Mouse (Mus musculus) embryonic facial prominence, embryonic 13.5 days (tissue): ENCODE measurements around the gene Katnal1. TPM values are rescaled to one million over a fixed set of nuclear protein-coding genes. Genes with fewer than 3 reads are reported as not detected.

ENCODE experiments used
- ATAC-seq: fragments of 200-750 bp; cut with Nextera tagmentation; 2 replicates; pipeline ENCODE4 v1.8.0; 2017; ENCODE audit warnings: low read depth; ENCODE audit not compliant: insufficient number of reproducible peaks, insufficient read depth, low FRiP score, low TSS enrichment
- H3K27ac ChIP-seq: fragments of 300-500 bp; sonication (generic); 2 replicates; pipeline ENCODE4 v1.5.1; 2015; ENCODE audit warnings: moderate library complexity, mild to moderate bottlenecking, inconsistent platforms
- H3K27me3 ChIP-seq: fragments of 300-500 bp; sonication (generic); 2 replicates; pipeline ENCODE4 v1.6.1; 2015; ENCODE audit warnings: mild to moderate bottlenecking, inconsistent platforms
- H3K36me3 ChIP-seq: fragments of 300-500 bp; sonication (generic); 2 replicates; pipeline ENCODE4 v1.6.1; 2015; ENCODE audit warnings: mild to moderate bottlenecking, inconsistent platforms
- H3K4me1 ChIP-seq: fragments of 300-500 bp; sonication (generic); 2 replicates; pipeline ENCODE4 v1.6.1; 2015; ENCODE audit warnings: inconsistent platforms
- H3K4me2 ChIP-seq: fragments of 300-500 bp; sonication (generic); 2 replicates; pipeline ENCODE4 v1.6.1; 2015; ENCODE audit warnings: moderate library complexity, mild to moderate bottlenecking, inconsistent platforms
- H3K4me3 ChIP-seq: fragments of 300-500 bp; sonication (generic); 2 replicates; pipeline ENCODE4 v1.5.1; 2015; ENCODE audit warnings: mild to moderate bottlenecking, inconsistent platforms
- H3K9ac ChIP-seq: fragments of 300-500 bp; sonication (generic); 2 replicates; pipeline ENCODE4 v1.6.1; 2015; ENCODE audit warnings: mild to moderate bottlenecking, inconsistent platforms
- H3K9me3 ChIP-seq: fragments of 300-500 bp; sonication (generic); 2 replicates; pipeline ENCODE4 v1.6.1; 2016; ENCODE audit warnings: inconsistent platforms
- WGBS: fragments of 180-500 bp; shearing (Covaris S2); methylation state at CpG from one replicate; pipeline ENCODE4 v1.1.7; 2015; ENCODE audit warnings: mixed read lengths; 5-methylcytosine and 5-hydroxymethylcytosine counted together
- polyA plus RNA-seq: library from polyadenylated mRNA; unstranded; fragments of >200 nt; fragmentation: Nextera tagmentation; extraction: Ambion mirVana; gene quantifications from 2 replicates; pipeline ENCODE4 v1.2.1, GENCODE M21; 2015

Gene Katnal1
- polyA plus RNA-seq, 1 experiment from 2014 or later: 19.4 TPM

GRCm38 (mm10) chr5:148923408-148923807 lies 5.7 kb downstream of the Katnal1 start:
- no peak overlapping the region for H3K9ac ChIP-seq
- no peak for ATAC-seq
- no peak overlapping the region for H3K27ac ChIP-seq
- H3K9me3 ChIP-seq: no peaks in the 10 kb centered on the region
- no peaks in the 10 kb centered on the region for H3K27me3 ChIP-seq
- no peak overlapping the region for H3K4me2 ChIP-seq
- H3K36me3 ChIP-seq: peaks cover 31% of the 10 kb centered on the region
- no peaks in the 10 kb centered on the region; the same call in 1 of the 2 replicates for H3K4me1 ChIP-seq
- no peak overlapping the region for H3K4me3 ChIP-seq
- 72% methylated on average over 10 of the region's 10 CpGs for WGBS

GRCm38 (mm10) chr5:148922773-148923172 lies 6.3 kb downstream of the Katnal1 start:
- Histone ChIP-seq H3K27me3 (no peaks in the 10 kb centered on the region), H3K9ac (no peak overlapping the region), H3K4me1 (peaks cover 3% of the 10 kb centered on the region; the same call in 1 of the 2 replicates), H3K4me2 (no peak overlapping the region), H3K36me3 (peaks cover 37% of the 10 kb centered on the region), H3K9me3 (no peaks in the 10 kb centered on the region), H3K27ac (no peak overlapping the region), H3K4me3 (no peak overlapping the region)
- ATAC-seq: no peak
- WGBS: 79% methylated on average over 5 of the region's 5 CpGs

- H3K4me3 ChIP-seq: no peak overlapping the region
- no peak for ATAC-seq
Observed at GRCm38 (mm10) chr5:148918049-148918448, 11.1 kb downstream of the Katnal1 start.

GRCm38 (mm10) chr5:148916775-148917174 lies 12.3 kb downstream of the Katnal1 start:
- Histone ChIP-seq H3K4me3 (no peak overlapping the region), H3K9me3 (0 out of 2 replicates have a peak, but pooled peaks cover 4% of the 10 kb centered on the region), H3K27ac (no peak overlapping the region), H3K4me1 (0 out of 2 replicates have a peak, but pooled peaks cover 7% of the 10 kb centered on the region), H3K9ac (no peak overlapping the region), H3K27me3 (no peaks in the 10 kb centered on the region), H3K36me3 (peaks cover 51% of the 10 kb centered on the region), H3K4me2 (no peak overlapping the region)
- ATAC-seq: no peak
- 64% methylated on average over 6 of the region's 6 CpGs for WGBS

More at GRCm38 (mm10) chr5:148918049-148918448, 11.1 kb downstream of the Katnal1 start:
- Histone ChIP-seq H3K27ac (no peak overlapping the region), H3K9me3 (0 out of 2 replicates have a peak, but pooled peaks cover 1% of the 10 kb centered on the region), H3K4me2 (no peak overlapping the region), H3K4me1 (0 out of 2 replicates have a peak, but pooled peaks cover 7% of the 10 kb centered on the region), H3K36me3 (peaks cover 41% of the 10 kb centered on the region), H3K27me3 (no peaks in the 10 kb centered on the region), H3K9ac (no peak overlapping the region)
- 68% methylated on average over 5 of the region's 5 CpGs for WGBS

GRCm38 (mm10) chr5:148912262-148912661 lies 16.9 kb downstream of the Katnal1 start:
- H3K9ac ChIP-seq: no peak overlapping the region
- H3K4me3 ChIP-seq: no peak overlapping the region
- H3K4me2 ChIP-seq: no peak overlapping the region
- no peak for ATAC-seq
- peaks cover 12% of the 10 kb centered on the region for H3K4me1 ChIP-seq
- H3K27ac ChIP-seq: no peak overlapping the region
- H3K27me3 ChIP-seq: no peaks in the 10 kb centered on the region
- 0 out of 2 replicates have a peak, but pooled peaks cover 4% of the 10 kb centered on the region for H3K9me3 ChIP-seq
- H3K36me3 ChIP-seq: peaks cover 51% of the 10 kb centered on the region
- 38% methylated on average over 3 of the region's 3 CpGs for WGBS

GRCm38 (mm10) chr5:148910066-148910465 lies 19.1 kb downstream of the Katnal1 start:
- 91% methylated on average over 4 of the region's 4 CpGs for WGBS
- Histone ChIP-seq H3K27me3 (no peaks in the 10 kb centered on the region), H3K9me3 (0 out of 2 replicates have a peak, but pooled peaks cover 4% of the 10 kb centered on the region), H3K4me2 (no peak overlapping the region), H3K36me3 (peaks cover 43% of the 10 kb centered on the region), H3K9ac (no peak overlapping the region), H3K27ac (no peak overlapping the region), H3K4me3 (no peak overlapping the region), H3K4me1 (peaks cover 8% of the 10 kb centered on the region)
- no peak for ATAC-seq

- ATAC-seq: no peak
- H3K4me2 ChIP-seq: no peak overlapping the region
- peaks cover 44% of the 10 kb centered on the region for H3K36me3 ChIP-seq
- 50% methylated on average over 6 of the region's 6 CpGs for WGBS
- peaks cover 8% of the 10 kb centered on the region for H3K4me1 ChIP-seq
- H3K27ac ChIP-seq: peak overlapping the region; percentile 48; the same call in 1 of the 2 replicates
- no peak overlapping the region for H3K4me3 ChIP-seq
- H3K9ac ChIP-seq: no peak overlapping the region
- H3K27me3 ChIP-seq: no peaks in the 10 kb centered on the region
- H3K9me3 ChIP-seq: 0 out of 2 replicates have a peak, but pooled peaks cover 4% of the 10 kb centered on the region
Observed at GRCm38 (mm10) chr5:148909402-148909801, 19.7 kb downstream of the Katnal1 start.

- no peaks in the 10 kb centered on the region for H3K27me3 ChIP-seq
- 0 out of 2 replicates have a peak, but pooled peaks cover 4% of the 10 kb centered on the region for H3K9me3 ChIP-seq
- no peak overlapping the region for H3K4me3 ChIP-seq
- H3K27ac ChIP-seq: peak overlapping the region; percentile 48; the same call in 1 of the 2 replicates
- ATAC-seq: no peak
- H3K9ac ChIP-seq: no peak overlapping the region
- no peak overlapping the region for H3K4me2 ChIP-seq
- peaks cover 48% of the 10 kb centered on the region for H3K36me3 ChIP-seq
- peaks cover 8% of the 10 kb centered on the region for H3K4me1 ChIP-seq
- WGBS: 45% methylated on average over 7 of the region's 7 CpGs
Observed at GRCm38 (mm10) chr5:148909057-148909395, 20.1 kb downstream of the Katnal1 start.

- Histone ChIP-seq H3K36me3 (peaks cover 49% of the 10 kb centered on the region), H3K4me3 (no peak overlapping the region), H3K9ac (no peak overlapping the region), H3K27me3 (no peaks in the 10 kb centered on the region), H3K4me1 (peaks cover 8% of the 10 kb centered on the region), H3K27ac (no peak overlapping the region; the same call in 1 of the 2 replicates), H3K4me2 (no peak overlapping the region), H3K9me3 (0 out of 2 replicates have a peak, but pooled peaks cover 4% of the 10 kb centered on the region)
- 74% methylated on average over 17 of the region's 17 CpGs for WGBS
- ATAC-seq: no peak
Observed at GRCm38 (mm10) chr5:148908191-148909056, 20.7 kb downstream of the Katnal1 start.

- WGBS: 90% methylated on average over 4 of the region's 4 CpGs
- ATAC-seq: no peak
- Histone ChIP-seq H3K4me3 (no peak overlapping the region), H3K27me3 (no peaks in the 10 kb centered on the region), H3K4me2 (no peak overlapping the region), H3K36me3 (peaks cover 34% of the 10 kb centered on the region), H3K9me3 (no peaks in the 10 kb centered on the region), H3K4me1 (peaks cover 8% of the 10 kb centered on the region), H3K9ac (no peak overlapping the region), H3K27ac (no peak overlapping the region)
Observed at GRCm38 (mm10) chr5:148906305-148906704, 22.8 kb downstream of the Katnal1 start.

- no peak for ATAC-seq
- Histone ChIP-seq H3K9ac (no peak overlapping the region), H3K9me3 (no peaks in the 10 kb centered on the region), H3K4me1 (peaks cover 8% of the 10 kb centered on the region), H3K36me3 (peaks cover 30% of the 10 kb centered on the region), H3K27me3 (no peaks in the 10 kb centered on the region), H3K4me2 (no peak overlapping the region), H3K4me3 (no peak overlapping the region), H3K27ac (no peak overlapping the region)
- 67% methylated on average over 6 of the region's 6 CpGs for WGBS
Observed at GRCm38 (mm10) chr5:148904846-148905245, 24.3 kb downstream of the Katnal1 start.

GRCm38 (mm10) chr5:148899361-148899760 lies 29.8 kb downstream of the Katnal1 start:
- ATAC-seq: no peak
- H3K36me3 ChIP-seq: peaks cover 22% of the 10 kb centered on the region
- H3K9me3 ChIP-seq: no peaks in the 10 kb centered on the region
- H3K4me3 ChIP-seq: no peak overlapping the region
- H3K4me1 ChIP-seq: peaks cover 11% of the 10 kb centered on the region; the same call in 1 of the 2 replicates
- 94% methylated on average over 7 of the region's 7 CpGs for WGBS
- no peak overlapping the region for H3K9ac ChIP-seq
- H3K27ac ChIP-seq: no peak overlapping the region
- H3K4me2 ChIP-seq: no peak overlapping the region
- H3K27me3 ChIP-seq: no peaks in the 10 kb centered on the region
